ENCODE assay signal across 8 mouse cellular contexts in genomic region chr9:61278216-61278758, GRCm38 (mm10).
DNase-seq lines count a peak whose midpoint lies in the region; ATAC-seq and TF ChIP-seq lines count a peak whose summit lies in the region.

No protein-coding gene starts in this region.

- intact Hi-C loops in gastrocnemius, postnatal 36 days (cut with DNase I), result no loop called here

- peak; percentile 43 to 60 for DNase-seq in cerebellum, postnatal 25 days
- DNase-seq in cerebellum, adult 8-10 months, result no peak
- peak; percentile 84 for DNase-seq in forebrain, postnatal 0 days
- peak; percentile 35 to 43 for DNase-seq in layer of hippocampus, postnatal 36 days
- no peak for DNase-seq in gastrocnemius, postnatal 36 days
- no peak for DNase-seq in embryo, embryonic 9.5 days (ENCODE audit: extremely low spot score)

- H3K4me3 ChIP-seq in forebrain, postnatal 0 days (ENCODE audit: low read depth, low read length), result no peak overlapping the region

- peaks cover 16% of the 10 kb centered on the region for H3K4me1 ChIP-seq in forebrain, postnatal 0 days (ENCODE audit: insufficient read depth)

- 6% methylated on average over 12 of the region's 12 CpGs for WGBS in forebrain, postnatal 0 days

- H3K9ac ChIP-seq in forebrain, postnatal 0 days, result 0 out of 2 replicates have a peak overlapping the region, but pooled peaks have one; percentile 6

- peak; percentile 43 for ATAC-seq in CD4-positive, CD25-positive, alpha-beta regulatory T cell, adult 4 months
- ATAC-seq in forebrain, postnatal 0 days, result peak; percentile 85
- ATAC-seq in megakaryocyte-erythroid progenitor cell, adult 5-6 weeks (replicated peaks; ENCODE audit: low FRiP score, low TSS enrichment, poor library complexity, severe bottlenecking), result peak; percentile 54

- no peaks in the 10 kb centered on the region for H3K36me3 ChIP-seq in forebrain, postnatal 0 days (ENCODE audit: insufficient read depth)

- peak overlapping the region; percentile 37 for H3K4me2 ChIP-seq in forebrain, postnatal 0 days (ENCODE audit: low read depth)

- H3K27ac ChIP-seq in forebrain, postnatal 0 days (ENCODE audit: low read depth, low read length), result peak overlapping the region; percentile 72; the same call in 1 of the 2 replicates

- H3K9me3 ChIP-seq in forebrain, postnatal 0 days (ENCODE audit: low read length), result no peaks in the 10 kb centered on the region

- H3K27me3 ChIP-seq in forebrain, postnatal 0 days (ENCODE audit: insufficient read depth, low read length), result no peaks in the 10 kb centered on the region

- no peak for TF ChIP-seq CTCF in forebrain, postnatal 0 days (IDR thresholded peaks at IDR 0.05; ENCODE audit: low read depth)

Comparison
In these comparisons a context has a peak if more than half of its experiments do, and no peak if none do; other contexts are left out.
1. DNase-seq: peak in cerebellum, postnatal 25 days (2 of 2), forebrain, postnatal 0 days (single experiment) and layer of hippocampus, postnatal 36 days (2 of 2); none in cerebellum, adult 8-10 months (single experiment), gastrocnemius, postnatal 36 days (0 of 2) and embryo, embryonic 9.5 days (single experiment).
2. Peak in every context shown above with its lines, with median percentiles within 50 percentile points of each other: ATAC-seq.